Mouse (Mus musculus) Patski (cell line): ENCODE measurements around the gene Rnase11. TPM values are rescaled to one million over a fixed set of nuclear protein-coding genes. Genes with fewer than 3 reads are reported as not detected.

Experiments used
- ATAC-seq: fragments of 100-300 bp; one replicate; pipeline ENCODE4 v1.8.0; 2021
- CTCF ChIA-PET: fragments of 350-600 bp; sonication (Branson Sonifier 250); formaldehyde crosslinking; loops from one replicate; lab custom pipeline; 2022; ENCODE audit warnings: inconsistent platforms; lab: Charles Lee
- POLR2A ChIA-PET: fragments of 350-600 bp; sonication (Branson Sonifier 250); formaldehyde crosslinking; loops from one replicate; lab custom pipeline; 2022; ENCODE audit warnings: antibody characterized with exemption, inconsistent platforms; lab: Charles Lee
- DNase-seq: peaks from one replicate; pipeline ENCODE4 v3.0.0-alpha.2; 2011; ENCODE audit warnings: low read depth, low spot score
- H3K27me3 ChIP-seq: fragments of 371-371 bp; one replicate; pipeline ENCODE4 v1.5.1; 2021
- CTCF ChIP-seq: fragments of 100-300 bp; IDR thresholded peaks from one replicate; pipeline ENCODE4 v1.5.1; 2021
- in situ Hi-C: fragments of 300-500 bp; cut with MboI; formaldehyde crosslinking; loops from 3 replicates; pipeline ENCODE4 v1.11.1; 2018; ENCODE audit warnings: low pct_unique_long_range_greater_than_20kb, mixed read lengths
- polyA plus RNA-seq: library from polyadenylated mRNA; unstranded; gene quantifications from one replicate; pipeline ENCODE4 v1.2.3, GENCODE M21; 2021

Gene Rnase11
- polyA plus RNA-seq, 1 experiment from 2014 or later, result not detected

GRCm38 (mm10) chr14:51090077-51090781 lies 40.3 kb upstream of the Rnase11 start:
- ATAC-seq (peak; percentile 23), DNase-seq (peak; percentile 48)
- ChIA-PET POLR2A (interaction anchor here (0.7 kb wide), 1 partner anchor 28 kb away, joined by 3 read pairs; no protein-coding TSS in a partner anchor), CTCF (no interaction called here)
- H3K27me3 ChIP-seq, result no peaks in the 10 kb centered on the region
- in situ Hi-C loops, result no loop called here
- TF ChIP-seq CTCF, result no peak

- ChIA-PET POLR2A (interaction anchor here (0.9 kb wide), 1 partner anchor 282 kb away, joined by 3 read pairs; the partner anchor contains the start of genes Ccnb1ip1 and Parp2), CTCF (interaction anchor here (1.0 to 1.9 kb wide), 3 partner anchors 10 to 282 kb away, joined by 3 to 17 read pairs (median 4); partner anchors contain the start of genes Ccnb1ip1 and Parp2)
- in situ Hi-C loops, result no loop called here
- TF ChIP-seq CTCF, result no peak
- no peak for ATAC-seq
- no peaks in the 10 kb centered on the region for H3K27me3 ChIP-seq
- no peak for DNase-seq
Measured at GRCm38 (mm10) chr14:51089674-51090076, 39.7 kb upstream of the Rnase11 start.

GRCm38 (mm10) chr14:51088970-51089673 lies 39.2 kb upstream of the Rnase11 start:
- CTCF ChIA-PET, result interaction anchor here (1.0 to 1.9 kb wide), 3 partner anchors 10 to 282 kb away, joined by 3 to 17 read pairs (median 4); partner anchors contain the start of genes Ccnb1ip1 and Parp2
- no peaks in the 10 kb centered on the region for H3K27me3 ChIP-seq
- TF ChIP-seq CTCF, result no peak
- DNase-seq (peak; percentile 95), ATAC-seq (peak; percentile 85)
- POLR2A ChIA-PET, result interaction anchor here (0.9 kb wide), 1 partner anchor 282 kb away, joined by 3 read pairs; the partner anchor contains the start of genes Ccnb1ip1 and Parp2
- in situ Hi-C loops, result no loop called here

DNA sequence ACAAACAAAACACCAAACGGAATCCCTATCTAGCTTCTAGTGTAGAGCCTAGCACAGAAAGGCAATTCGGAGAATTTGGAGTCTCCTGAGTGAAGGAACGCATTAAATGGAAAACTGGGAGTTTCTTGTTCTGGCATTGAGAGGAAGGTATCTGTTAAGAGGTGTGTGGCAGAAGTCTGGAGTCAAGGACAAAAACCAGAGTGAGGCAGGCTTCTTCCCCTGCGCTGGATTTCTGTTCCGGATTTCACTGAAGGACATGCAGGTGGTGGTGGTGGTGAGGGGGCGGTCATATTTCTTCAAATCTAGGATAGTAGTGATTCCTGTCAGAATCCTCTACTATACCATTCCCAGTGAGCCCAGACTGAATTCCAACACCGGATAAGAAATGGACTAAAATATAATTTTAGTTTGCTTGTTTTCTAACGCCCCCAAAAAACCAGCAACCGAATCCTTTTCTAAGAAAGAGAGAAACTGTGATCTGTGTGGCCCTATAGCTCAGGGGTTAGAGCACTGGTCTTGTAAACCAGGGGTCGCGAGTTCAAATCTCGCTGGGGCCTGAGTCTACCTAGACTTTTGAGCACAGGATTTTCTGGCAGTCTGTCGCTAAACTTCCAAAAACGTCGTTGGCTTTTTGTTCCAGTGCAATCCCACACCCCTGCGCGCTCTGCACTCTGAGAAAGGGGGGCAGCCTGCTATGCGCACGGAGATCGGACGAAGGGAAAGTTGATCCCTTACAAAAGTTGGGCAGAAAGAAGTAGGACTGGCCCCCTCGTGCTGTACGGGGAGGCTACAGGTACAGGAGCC lies 38.4 kb upstream of the Rnase11 start:
- POLR2A ChIA-PET, result interaction anchor here (0.9 kb wide), 1 partner anchor 281 kb away, joined by 3 read pairs; the partner anchor contains the start of genes Ccnb1ip1 and Parp2
- no peak for ATAC-seq
- in situ Hi-C loops, result no loop called here

GRCm38 (mm10) chr14:51087762-51088161 lies 37.8 kb upstream of the Rnase11 start:
- POLR2A ChIA-PET, result interaction anchor here (0.6 kb wide), 1 partner anchor 1620 kb away, joined by 6 read pairs; no protein-coding TSS in a partner anchor

More for the DNA sequence above, 38.4 kb upstream of the Rnase11 start:
- CTCF ChIA-PET, result interaction anchor here (1.1 to 1.9 kb wide), 2 partner anchors 9 to 24 kb away, joined by 4 to 17 read pairs; no protein-coding TSS in a partner anchor
- DNase-seq, result peak; percentile 20
- H3K27me3 ChIP-seq, result no peaks in the 10 kb centered on the region
- TF ChIP-seq CTCF, result no peak

DNA sequence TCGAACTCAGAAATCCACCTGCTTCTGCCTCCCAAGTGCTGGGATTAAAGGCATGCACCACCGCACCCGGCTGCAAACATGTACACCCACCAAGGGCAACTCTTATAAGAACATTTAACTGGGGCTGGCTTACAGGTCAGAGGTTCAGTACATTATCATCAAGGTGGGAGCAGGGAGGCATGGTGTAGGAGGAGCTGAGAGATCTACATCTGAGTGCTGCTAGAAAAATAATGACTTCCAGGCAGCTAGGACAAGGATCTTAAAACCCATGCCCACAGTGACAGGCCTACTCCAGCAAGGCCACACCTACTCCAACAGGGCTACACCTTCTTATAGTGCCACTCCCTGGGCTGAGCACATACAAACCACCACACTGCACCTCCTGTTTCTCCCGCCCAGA lies 35.9 kb upstream of the Rnase11 start:
- POLR2A ChIA-PET, result no interaction called here
- DNase-seq, result no peak
- CTCF ChIA-PET, result no interaction called here

More at GRCm38 (mm10) chr14:51087762-51088161, 37.8 kb upstream of the Rnase11 start:
- no peaks in the 10 kb centered on the region for H3K27me3 ChIP-seq
- in situ Hi-C loops, result no loop called here
- no peak for TF ChIP-seq CTCF
- ATAC-seq (no peak), DNase-seq (no peak)
- CTCF ChIA-PET, result interaction anchor here (1.9 kb wide), 1 partner anchor 23 kb away, joined by 17 read pairs; no protein-coding TSS in a partner anchor

GRCm38 (mm10) chr14:51085086-51085485 lies 35.1 kb upstream of the Rnase11 start:
- ChIA-PET POLR2A (interaction anchor here (0.6 kb wide), 1 partner anchor 279 kb away, joined by 5 read pairs; no protein-coding TSS in a partner anchor), CTCF (no interaction called here)
- peaks cover 3% of the 10 kb centered on the region for H3K27me3 ChIP-seq
- TF ChIP-seq CTCF, result no peak
- DNase-seq, result no peak
- no peak for ATAC-seq
- in situ Hi-C loops, result no loop called here

More for the DNA sequence above, 35.9 kb upstream of the Rnase11 start:
- in situ Hi-C loops, result no loop called here
- H3K27me3 ChIP-seq, result peaks cover 3% of the 10 kb centered on the region
- TF ChIP-seq CTCF, result no peak
- no peak for ATAC-seq

DNA sequence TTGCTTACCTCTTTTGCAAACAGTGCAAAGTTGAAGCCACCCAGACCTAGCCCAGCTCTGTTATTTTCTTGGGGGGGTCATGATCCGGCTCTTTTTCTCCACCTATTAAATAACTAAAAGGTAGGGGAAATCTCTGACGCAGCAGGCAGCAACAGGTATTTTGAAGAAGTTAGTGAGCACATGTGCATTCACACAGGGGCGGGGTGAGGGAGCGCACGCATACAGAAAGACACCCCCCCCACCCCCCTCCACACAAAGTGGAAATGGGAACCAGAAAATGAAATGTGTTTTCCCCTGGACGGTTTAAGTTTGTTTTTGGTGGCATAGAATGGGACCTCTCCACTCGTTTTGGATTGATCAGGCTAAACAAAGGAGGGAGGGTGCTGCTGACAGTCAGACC lies 33.8 kb upstream of the Rnase11 start:
- ATAC-seq (no peak), DNase-seq (no peak)
- in situ Hi-C loops, result no loop called here
- H3K27me3 ChIP-seq, result peaks cover 3% of the 10 kb centered on the region
- ChIA-PET POLR2A (no interaction called here), CTCF (interaction anchor here (0.7 kb wide), 1 partner anchor 19 kb away, joined by 3 read pairs; no protein-coding TSS in a partner anchor)
- TF ChIP-seq CTCF, result no peak

- peak; percentile 12 for ATAC-seq
- no peak for TF ChIP-seq CTCF
- DNase-seq, result no peak
- ChIA-PET CTCF (interaction anchor here (0.7 kb wide), 1 partner anchor 18 kb away, joined by 3 read pairs; no protein-coding TSS in a partner anchor), POLR2A (no interaction called here)
- in situ Hi-C loops, result no loop called here
- H3K27me3 ChIP-seq, result peaks cover 3% of the 10 kb centered on the region
Measured at GRCm38 (mm10) chr14:51082599-51083581, 32.9 kb upstream of the Rnase11 start.
